Mouse (Mus musculus) myocyte (in vitro differentiated cells): ENCODE results near the gene Elovl4. TPM values are rescaled to one million over a fixed set of nuclear protein-coding genes. Genes with fewer than 3 reads are reported as not detected.

ENCODE experiments used
- H3K27me3 ChIP-seq: one replicate; pipeline ENCODE4 v1.6.1; 2011; ENCODE audit not compliant: control insufficient read depth, insufficient read depth, insufficient read length
- H3K36me3 ChIP-seq: one replicate; pipeline ENCODE4 v1.6.1; 2011; ENCODE audit not compliant: control insufficient read depth, insufficient read depth
- H3K4me2 ChIP-seq: one replicate; pipeline ENCODE4 v1.6.1; 2011; ENCODE audit warnings: low read depth, control low read depth
- H3K4me3 ChIP-seq: one replicate; pipeline ENCODE4 v1.5.1; 2011; ENCODE audit warnings: mild to moderate bottlenecking, control low read depth, moderate library complexity
- H3K79me2 ChIP-seq: one replicate; pipeline ENCODE4 v1.6.1; 2011; ENCODE audit not compliant: control insufficient read depth, insufficient read depth
- H3ac ChIP-seq: one replicate; pipeline ENCODE4 v1.6.1; 2011; ENCODE audit not compliant: control insufficient read depth, insufficient read length
- CEBPB ChIP-seq: IDR thresholded peaks from 2 replicates; pipeline ENCODE4 v1.6.1; 2011; ENCODE audit warnings: mild to moderate bottlenecking, moderate library complexity; ENCODE audit not compliant: poor library complexity, insufficient read depth, severe bottlenecking
- E2F4 ChIP-seq: IDR thresholded peaks from one replicate; pipeline ENCODE4 v1.6.1; 2011; ENCODE audit warnings: mild to moderate bottlenecking, control low read depth, moderate library complexity; ENCODE audit not compliant: insufficient read depth
- MAX ChIP-seq: IDR thresholded peaks from one replicate; pipeline ENCODE4 v1.6.1; 2011; ENCODE audit warnings: low read depth, mild to moderate bottlenecking, control low read depth
- MYOD1 ChIP-seq, 3 experiments: IDR thresholded peaks; one replicate each; pipeline ENCODE4 v1.6.1; 2011; ENCODE audit warnings: control low read depth in 2 of 3, low read depth in 2 of 3, mild to moderate bottlenecking in 2 of 3, moderate library complexity in 1 of 3; ENCODE audit not compliant: insufficient read length in 2 of 3, control insufficient read depth in 1 of 3
- MYOG ChIP-seq, 3 experiments: IDR thresholded peaks; one replicate each; pipeline ENCODE4 v1.6.1; 2011; ENCODE audit warnings: control low read depth in 2 of 3, low read depth in 2 of 3, mild to moderate bottlenecking in 2 of 3; ENCODE audit not compliant: insufficient read length in 2 of 3, control insufficient read depth in 1 of 3, insufficient read depth in 1 of 3
- POLR2A ChIP-seq: IDR thresholded peaks from one replicate; pipeline ENCODE4 v1.6.1; 2011; ENCODE audit warnings: low read depth, mild to moderate bottlenecking, control low read depth, moderate library complexity; ENCODE audit not compliant: insufficient read length
- POLR2AphosphoS2 ChIP-seq: IDR thresholded peaks from one replicate; pipeline ENCODE4 v1.6.1; 2011; ENCODE audit warnings: low read depth, control low read depth; ENCODE audit not compliant: insufficient read length
- REST ChIP-seq: IDR thresholded peaks from one replicate; pipeline ENCODE4 v1.6.1; 2011; ENCODE audit warnings: mild to moderate bottlenecking, control low read depth, moderate library complexity; ENCODE audit not compliant: insufficient read depth, insufficient read length
- SRF ChIP-seq: IDR thresholded peaks from one replicate; pipeline ENCODE4 v1.6.1; 2011; ENCODE audit warnings: low read depth; ENCODE audit not compliant: control insufficient read depth, insufficient read length
- TCF12 ChIP-seq: IDR thresholded peaks from one replicate; pipeline ENCODE4 v1.6.1; 2011; ENCODE audit warnings: mild to moderate bottlenecking, control low read depth; ENCODE audit not compliant: poor library complexity, insufficient read depth, severe bottlenecking
- TCF3 ChIP-seq: IDR thresholded peaks from one replicate; pipeline ENCODE4 v1.6.1; 2011; ENCODE audit warnings: low read depth, control low read depth; ENCODE audit not compliant: insufficient read length
- USF1 ChIP-seq: IDR thresholded peaks from one replicate; pipeline ENCODE4 v1.6.1; 2011; ENCODE audit warnings: low read depth, mild to moderate bottlenecking, control low read depth, moderate library complexity
- polyA plus RNA-seq: library from polyadenylated mRNA; unstranded; fragments of >200 nt; fragmentation: generic; extraction: Trizol; gene quantifications from one replicate; pipeline ENCODE4 v1.2.1, GENCODE M21; 2012; ENCODE audit warnings: missing spikeins

Gene Elovl4
- polyA plus RNA-seq, 1 experiment, result 1.3 TPM

- no peak overlapping the region for H3K4me2 ChIP-seq
Measured at GRCm38 (mm10) chr9:83730836-83731235, 75.2 kb downstream of the Elovl4 start.

More at GRCm38 (mm10) chr9:83730836-83731235, 75.2 kb downstream of the Elovl4 start:
- Histone ChIP-seq H3K27me3 (no peaks in the 10 kb centered on the region), H3K4me3 (no peak overlapping the region), H3ac (no peak overlapping the region), H3K36me3 (no peaks in the 10 kb centered on the region), H3K79me2 (no peaks in the 10 kb centered on the region)
- no peak for TF ChIP-seq MYOG (IDR thresholded peaks at IDR 0.05; ENCODE audit: control insufficient read depth in 1 of 3, insufficient read depth in 1 of 3, insufficient read length in 2 of 3, low read depth in 2 of 3)
- TF ChIP-seq REST, result no peak
- TF ChIP-seq POLR2A, result no peak
- no peak for TF ChIP-seq USF1
- no peak for TF ChIP-seq SRF
- TF ChIP-seq POLR2AphosphoS2, result no peak
- TF ChIP-seq TCF12, result no peak
- TF ChIP-seq CEBPB, result no peak
- TF ChIP-seq E2F4, result no peak
- TF ChIP-seq MYOD1 (IDR thresholded peaks at IDR 0.05; ENCODE audit: control insufficient read depth in 1 of 3, insufficient read length in 2 of 3, low read depth in 2 of 3), result no peak
- no peak for TF ChIP-seq TCF3
- no peak for TF ChIP-seq MAX

Other genes with a start within 250 kb of the Elovl4 start
- gene Ttk, start 28.4 kb upstream of the Elovl4 start, polyA plus RNA-seq, result 3.0 TPM
- 4.3 TPM for gene Bckdhb, start 118.9 kb upstream of the Elovl4 start, polyA plus RNA-seq